Mouse (Mus musculus): ENCODE measurements around the gene Grm1.

- TF ChIP-seq POLR2A (IDR thresholded peaks at IDR 0.05; ENCODE audit: control insufficient read depth, extremely low read depth, insufficient read depth, low read length, poor library complexity) (no peak), CTCF (IDR thresholded peaks at IDR 0.05; ENCODE audit: borderline replicate concordance, control insufficient read depth, extremely low read depth, insufficient read depth, low read length, poor library complexity) (no peak)
These were observed 286.8 kb downstream of the Grm1 start for GRCm38 (mm10) chr10:10795321-10795720.
